Mouse (Mus musculus) layer of hippocampus, adult 2 months (tissue): ENCODE data around the gene St8sia1. TPM values are rescaled to one million over a fixed set of nuclear protein-coding genes. Genes with fewer than 3 reads are reported as not detected.

Experiments used
- DNase-seq, 2 experiments: peaks; one replicate each; pipeline ENCODE4 v3.0.0; 2022; ENCODE audit warnings: low spot score in 2 of 2
- H3K27ac ChIP-seq: fragments of 200-600 bp; 2 replicates; pipeline ENCODE4 v1.8.1; 2022
- H3K4me3 ChIP-seq: fragments of 200-600 bp; 2 replicates; pipeline ENCODE4 v1.8.1; 2022; ENCODE audit warnings: mild to moderate bottlenecking
- CTCF ChIP-seq: fragments of 200-600 bp; conservative IDR thresholded peaks from 2 replicates; pipeline ENCODE4 v1.8.1; 2022; ENCODE audit warnings: antibody characterized with exemption, mild to moderate bottlenecking, moderate library complexity
- total RNA-seq, 2 experiments: library from RNA; stranded (reverse); gene quantifications; 2 replicates each; pipeline ENCODE4 v1.2.3; 2021

Gene St8sia1
- total RNA-seq, 2 experiments from 2014 or later = 34.4 to 39.1 TPM

GRCm38 (mm10) chr6:142825449-142825848, 138.8 kb downstream of the St8sia1 start:
- no peak for TF ChIP-seq CTCF

DNA sequence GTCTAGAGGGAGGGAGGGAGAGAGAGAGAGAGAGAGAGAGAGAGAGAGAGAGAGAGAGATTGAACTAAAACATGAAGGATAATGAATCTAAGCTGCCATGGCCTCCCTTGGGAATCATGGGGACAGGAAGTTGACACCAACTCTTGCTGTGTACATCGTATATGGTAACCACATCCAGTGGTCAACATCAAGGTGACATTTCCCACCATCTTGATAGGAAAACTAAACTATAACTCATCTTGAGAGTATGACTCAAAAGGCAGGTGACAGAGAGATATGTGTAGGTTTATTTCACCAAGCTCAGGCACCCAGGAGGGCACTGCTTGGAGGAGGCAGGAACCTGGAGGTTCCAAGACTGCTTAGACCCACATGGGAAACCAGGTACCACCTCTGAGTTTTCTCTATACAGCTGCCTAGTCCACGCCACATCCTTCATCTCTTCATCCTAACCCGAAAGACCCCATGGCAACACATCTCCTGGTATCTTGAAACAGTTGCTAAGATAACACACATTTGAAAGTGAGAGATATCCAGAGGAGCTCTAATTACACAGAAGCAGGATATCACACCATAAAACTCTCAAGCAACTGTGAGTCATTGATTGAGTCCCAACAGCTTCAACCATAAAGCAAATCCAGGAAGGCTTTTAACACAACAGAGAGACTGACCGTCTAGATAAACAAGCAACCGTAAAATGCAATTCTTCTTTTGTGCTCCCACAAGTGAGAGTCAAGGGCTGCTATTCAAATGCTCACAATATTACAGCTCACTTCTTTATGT, 141.1 kb downstream of the St8sia1 start:
- DNase-seq = no peak
- no peak for TF ChIP-seq CTCF
- Histone ChIP-seq H3K27ac (no peak overlapping the region), H3K4me3 (no peak overlapping the region)

More at GRCm38 (mm10) chr6:142825449-142825848, 138.8 kb downstream of the St8sia1 start:
- H3K4me3 ChIP-seq = no peak overlapping the region
- no peak for DNase-seq
- H3K27ac ChIP-seq = no peak overlapping the region

- Histone ChIP-seq H3K27ac (no peak overlapping the region), H3K4me3 (no peak overlapping the region)
- TF ChIP-seq CTCF = no peak
- DNase-seq = no peak
Observed at GRCm38 (mm10) chr6:142818306-142818705, 145.9 kb downstream of the St8sia1 start.

GRCm38 (mm10) chr6:142815513-142815912, 148.7 kb downstream of the St8sia1 start:
- TF ChIP-seq CTCF = no peak
- H3K27ac ChIP-seq = no peak overlapping the region
- DNase-seq = peak in 1 of 2 experiments; percentile 21
- no peak overlapping the region for H3K4me3 ChIP-seq

DNA sequence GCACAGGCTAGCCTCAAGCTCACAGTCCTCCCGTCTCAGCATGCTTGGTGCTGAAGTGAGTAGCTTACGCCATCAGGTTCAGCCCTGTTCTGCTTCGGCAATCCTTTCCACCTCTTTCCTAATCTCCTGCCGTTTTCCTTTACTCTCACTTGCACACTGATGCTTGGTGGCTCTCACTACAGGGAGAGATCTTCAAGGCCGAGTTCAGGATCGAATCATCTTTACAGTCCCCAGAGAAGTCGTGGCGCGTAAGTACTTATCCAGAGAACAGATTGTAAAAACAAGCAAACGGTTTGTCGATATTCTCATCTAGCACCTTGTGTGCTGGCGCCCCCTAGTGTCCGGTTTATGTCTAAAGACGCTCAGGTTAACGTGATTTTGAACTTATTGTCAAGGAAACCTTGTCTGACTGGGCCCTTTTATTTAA, 149.7 kb downstream of the St8sia1 start:
- peak; percentile 83 to 89 for DNase-seq
- Histone ChIP-seq H3K4me3 (peak overlapping the region; percentile 57), H3K27ac (peak overlapping the region; percentile 43; the same call in 1 of the 2 replicates)
- TF ChIP-seq CTCF = peak; percentile 97

DNA sequence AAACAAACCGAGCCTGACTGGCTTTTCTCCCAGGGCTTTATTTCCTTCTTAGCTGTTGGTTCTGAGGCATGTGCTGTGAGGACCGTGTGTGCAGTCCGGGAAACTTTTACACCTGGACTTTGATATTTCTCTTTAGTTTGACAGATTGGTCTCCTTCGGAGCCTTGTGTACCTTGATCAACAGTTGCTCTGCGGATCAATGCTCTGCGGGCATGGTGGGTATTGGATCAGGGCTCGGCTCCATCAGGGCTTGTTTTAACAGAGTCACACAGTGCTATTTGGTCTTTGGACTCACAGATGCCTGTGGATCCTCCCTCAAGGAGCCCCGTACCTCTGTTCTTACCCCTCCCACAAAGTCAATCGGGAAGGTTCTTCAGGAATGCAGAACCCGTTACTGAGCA, 150.2 kb downstream of the St8sia1 start:
- Histone ChIP-seq H3K4me3 (peak overlapping the region; percentile 57), H3K27ac (no peak overlapping the region; the same call in 1 of the 2 replicates)
- TF ChIP-seq CTCF = no peak
- DNase-seq = no peak

DNA sequence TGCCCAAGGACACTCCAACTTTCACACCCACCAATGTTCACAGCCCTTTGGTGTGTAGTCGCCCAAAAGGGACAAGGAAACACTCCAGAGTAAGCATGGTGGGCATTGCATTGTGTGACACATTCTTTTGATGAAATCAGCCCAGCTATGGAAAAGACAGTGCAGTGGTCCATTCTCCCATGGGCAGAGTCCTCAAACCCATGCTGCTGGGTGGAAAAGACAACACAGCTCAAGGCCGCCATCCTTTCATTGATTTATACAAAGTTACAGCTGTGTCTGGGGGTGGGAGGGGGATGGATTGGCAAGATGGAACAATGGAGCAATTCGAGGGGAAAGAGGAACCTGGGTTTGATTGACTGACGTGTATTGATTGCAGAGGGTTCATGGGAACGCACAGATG, 151.3 kb downstream of the St8sia1 start:
- Histone ChIP-seq H3K27ac (no peak overlapping the region), H3K4me3 (no peak overlapping the region)
- TF ChIP-seq CTCF = no peak
- no peak for DNase-seq

GRCm38 (mm10) chr6:142810239-142810638, 154.0 kb downstream of the St8sia1 start:
- no peak for DNase-seq
- TF ChIP-seq CTCF = no peak

GRCm38 (mm10) chr6:142809373-142810098, 154.7 kb downstream of the St8sia1 start:
- DNase-seq = no peak
- Histone ChIP-seq H3K4me3 (no peak overlapping the region), H3K27ac (no peak overlapping the region)
- TF ChIP-seq CTCF = no peak

More at GRCm38 (mm10) chr6:142810239-142810638, 154.0 kb downstream of the St8sia1 start:
- Histone ChIP-seq H3K4me3 (no peak overlapping the region), H3K27ac (no peak overlapping the region)

DNA sequence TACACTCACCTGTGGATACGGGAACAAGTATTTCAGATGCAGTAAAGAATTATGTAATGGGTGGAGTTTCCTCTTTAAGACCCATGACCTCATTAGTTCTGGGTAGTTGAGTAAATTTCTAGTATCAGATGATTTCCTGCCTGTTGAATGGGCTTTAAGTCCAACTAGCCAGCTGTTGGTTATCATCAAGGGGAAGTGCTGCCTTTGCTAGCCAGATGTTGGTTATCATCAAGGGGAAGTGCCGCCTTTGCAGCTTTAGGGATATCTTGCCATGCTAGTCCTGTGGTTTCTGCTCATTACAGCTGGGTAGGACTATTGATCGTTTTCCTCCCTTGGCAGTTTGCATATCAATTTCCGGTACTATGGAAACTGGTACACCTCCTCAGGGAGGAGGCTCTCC, 157.9 kb downstream of the St8sia1 start:
- DNase-seq = no peak
- Histone ChIP-seq H3K4me3 (no peak overlapping the region), H3K27ac (no peak overlapping the region)
- no peak for TF ChIP-seq CTCF

- DNase-seq = no peak
- TF ChIP-seq CTCF = no peak
- no peak within 1 kb of the TSS for H3K4me3 ChIP-seq
- H3K27ac ChIP-seq = no peak within 1 kb of the TSS
Observed at GRCm38 (mm10) chr6:142804402-142804801, 159.8 kb downstream of the St8sia1 start, which contains the start of gene Sult6b2. Gene Sult6b2, minus strand, starts transcription at chr6:142804502.

DNA sequence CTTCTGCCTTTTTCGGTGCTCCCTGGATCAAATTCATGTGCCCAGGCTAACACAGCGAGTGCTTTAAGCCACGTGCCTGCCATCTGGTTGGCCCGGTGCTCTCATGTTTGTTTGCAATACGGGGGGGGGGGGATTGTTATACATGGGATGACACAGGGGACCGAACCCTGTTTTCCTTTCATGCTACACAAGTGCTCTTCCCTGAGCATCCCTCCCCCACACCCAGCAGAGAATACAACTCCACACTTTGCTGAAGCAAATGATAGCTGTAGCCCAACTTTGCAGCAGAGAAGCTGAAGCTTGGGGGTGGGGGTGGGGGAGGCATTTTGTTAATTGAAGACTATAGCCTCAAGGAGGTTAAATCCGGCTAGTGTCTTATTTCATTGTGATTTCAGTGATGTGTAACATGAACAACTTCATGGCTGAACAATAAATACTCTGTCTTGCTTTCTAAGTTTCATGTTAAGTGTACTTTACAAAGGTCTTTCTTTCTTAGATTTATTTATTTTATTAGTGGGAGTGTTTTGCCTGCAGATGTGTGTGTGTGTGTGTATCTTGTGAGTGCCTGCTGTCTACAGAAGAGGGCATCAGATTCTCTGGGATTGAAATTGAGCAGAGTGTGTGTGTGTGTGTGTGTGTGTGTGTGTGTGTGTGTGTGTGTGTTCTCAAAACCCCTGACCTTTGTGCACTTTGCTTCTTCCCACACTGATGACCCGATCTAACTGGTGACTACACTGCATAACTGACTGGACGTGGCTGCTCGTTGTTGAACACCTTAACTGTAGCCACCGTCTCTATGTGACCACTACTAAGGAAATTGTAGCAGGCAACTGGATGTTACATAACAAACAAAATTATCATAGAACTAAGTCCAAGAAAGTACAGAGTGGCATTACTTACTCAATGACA, 161.4 kb downstream of the St8sia1 start:
- TF ChIP-seq CTCF = no peak
- H3K27ac ChIP-seq = no peak overlapping the region
- H3K4me3 ChIP-seq = no peak overlapping the region
- DNase-seq = no peak

DNA sequence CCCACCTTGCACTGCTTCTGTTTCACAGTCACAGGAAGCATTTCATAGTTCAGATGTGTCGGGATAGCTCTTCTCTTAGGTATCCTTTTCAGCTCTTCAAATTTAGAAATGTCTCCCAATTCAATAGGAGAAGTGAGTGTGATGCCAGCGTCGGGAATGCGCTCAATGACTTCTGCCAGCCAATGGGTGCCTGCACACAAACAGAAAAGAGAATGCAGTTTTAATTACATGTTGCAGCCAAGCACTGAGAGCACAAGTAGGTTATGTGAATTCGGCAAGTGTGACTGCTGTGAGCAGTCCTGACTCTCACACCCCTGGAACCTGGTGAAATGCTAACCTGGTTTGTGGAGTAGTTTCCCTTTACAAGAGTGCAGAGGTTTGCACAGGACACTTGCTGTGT, 162.6 kb downstream of the St8sia1 start:
- TF ChIP-seq CTCF = no peak
- no peak overlapping the region for H3K27ac ChIP-seq

More for the DNA sequence above, 162.6 kb downstream of the St8sia1 start:
- no peak overlapping the region for H3K4me3 ChIP-seq
- no peak for DNase-seq
